Mouse (Mus musculus) fibroblast of lung, adult 2 months (primary cell): ENCODE data around the gene Mfap3.
"Not testable (repeated sequence)": the region's sequence is repeated elsewhere in the genome, so short reads cannot be mapped to it uniquely, and the experiment has no call there.

ENCODE experiments used
- DNase-seq: peaks from one replicate; pipeline ENCODE4 v3.0.0-alpha.2; 2011; ENCODE audit warnings: low read depth

Mfap3 gene

GRCm38 (mm10) chr11:57531300-57531950, 13.0 kb downstream of the Mfap3 start:
- no peak for DNase-seq

- DNase-seq = no peak
These were observed 13.8 kb downstream of the Mfap3 start for GRCm38 (mm10) chr11:57532306-57532705.

GRCm38 (mm10) chr11:57535912-57536311, 17.4 kb downstream of the Mfap3 start:
- no peak for DNase-seq

GRCm38 (mm10) chr11:57539841-57540418, 21.5 kb downstream of the Mfap3 start:
- no peak for DNase-seq

GRCm38 (mm10) chr11:57540681-57541080, 22.2 kb downstream of the Mfap3 start:
- no peak for DNase-seq

GRCm38 (mm10) chr11:57548618-57549550, 30.4 kb downstream of the Mfap3 start:
- peak; percentile 63 for DNase-seq

GRCm38 (mm10) chr11:57550230-57550629, 31.8 kb downstream of the Mfap3 start:
- no peak for DNase-seq

- DNase-seq = no peak
These were observed 32.6 kb downstream of the Mfap3 start for GRCm38 (mm10) chr11:57551016-57551415.

- DNase-seq = no peak
These were observed 34.7 kb downstream of the Mfap3 start for GRCm38 (mm10) chr11:57553015-57553780.

GRCm38 (mm10) chr11:57557936-57558335, 39.5 kb downstream of the Mfap3 start:
- DNase-seq = not testable (repeated sequence)

GRCm38 (mm10) chr11:57564564-57564963, 46.1 kb downstream of the Mfap3 start:
- no peak for DNase-seq

GRCm38 (mm10) chr11:57566091-57567035, 47.9 kb downstream of the Mfap3 start:
- DNase-seq = no peak

- no peak for DNase-seq
These were observed 50.6 kb downstream of the Mfap3 start for GRCm38 (mm10) chr11:57568950-57569490.

GRCm38 (mm10) chr11:57571035-57571434, 52.6 kb downstream of the Mfap3 start:
- DNase-seq = no peak

GRCm38 (mm10) chr11:57573686-57574274, 55.3 kb downstream of the Mfap3 start:
- DNase-seq = peak; percentile 11

GRCm38 (mm10) chr11:57576871-57577515, 58.5 kb downstream of the Mfap3 start:
- no peak for DNase-seq

GRCm38 (mm10) chr11:57582818-57583635, 64.6 kb downstream of the Mfap3 start:
- DNase-seq = no peak
